Mouse (Mus musculus) adrenal gland, adult (tissue): ENCODE results near the gene Poc1b.

Experiments
- DNase-seq, 2 experiments: peaks; one replicate each; pipeline ENCODE4 v3.0.0; 2022 to 2023; ENCODE audit warnings: low spot score in 1 of 2; ENCODE audit not compliant: inconsistent age in 2 of 2

Poc1b gene

GRCm38 (mm10) chr10:99222726-99223125 is 115.9 kb downstream of the Poc1b start:
- no peak for DNase-seq

DNA sequence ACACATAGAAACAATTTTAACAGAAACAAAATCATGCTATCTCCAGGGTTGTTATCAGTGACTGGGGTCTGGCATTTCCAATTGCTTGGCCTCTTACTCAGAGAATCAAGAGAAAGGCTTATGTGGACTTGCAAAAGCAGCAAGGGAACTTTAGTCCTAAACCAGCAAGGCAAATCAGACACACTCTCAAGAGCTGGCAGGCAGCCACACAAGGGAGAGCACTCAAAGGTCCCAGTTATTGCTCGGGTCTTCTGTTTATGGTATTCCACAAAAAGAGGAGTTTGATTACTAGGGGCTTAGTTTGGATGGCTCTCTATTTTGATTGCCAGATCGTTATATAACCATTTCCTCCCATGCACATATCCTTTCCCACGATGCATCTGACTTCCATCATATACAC is 117.4 kb downstream of the Poc1b start:
- DNase-seq = no peak

- peak in 1 of 2 experiments; percentile 64 for DNase-seq
Observed at GRCm38 (mm10) chr10:99226782-99227181, 119.9 kb downstream of the Poc1b start.

DNA sequence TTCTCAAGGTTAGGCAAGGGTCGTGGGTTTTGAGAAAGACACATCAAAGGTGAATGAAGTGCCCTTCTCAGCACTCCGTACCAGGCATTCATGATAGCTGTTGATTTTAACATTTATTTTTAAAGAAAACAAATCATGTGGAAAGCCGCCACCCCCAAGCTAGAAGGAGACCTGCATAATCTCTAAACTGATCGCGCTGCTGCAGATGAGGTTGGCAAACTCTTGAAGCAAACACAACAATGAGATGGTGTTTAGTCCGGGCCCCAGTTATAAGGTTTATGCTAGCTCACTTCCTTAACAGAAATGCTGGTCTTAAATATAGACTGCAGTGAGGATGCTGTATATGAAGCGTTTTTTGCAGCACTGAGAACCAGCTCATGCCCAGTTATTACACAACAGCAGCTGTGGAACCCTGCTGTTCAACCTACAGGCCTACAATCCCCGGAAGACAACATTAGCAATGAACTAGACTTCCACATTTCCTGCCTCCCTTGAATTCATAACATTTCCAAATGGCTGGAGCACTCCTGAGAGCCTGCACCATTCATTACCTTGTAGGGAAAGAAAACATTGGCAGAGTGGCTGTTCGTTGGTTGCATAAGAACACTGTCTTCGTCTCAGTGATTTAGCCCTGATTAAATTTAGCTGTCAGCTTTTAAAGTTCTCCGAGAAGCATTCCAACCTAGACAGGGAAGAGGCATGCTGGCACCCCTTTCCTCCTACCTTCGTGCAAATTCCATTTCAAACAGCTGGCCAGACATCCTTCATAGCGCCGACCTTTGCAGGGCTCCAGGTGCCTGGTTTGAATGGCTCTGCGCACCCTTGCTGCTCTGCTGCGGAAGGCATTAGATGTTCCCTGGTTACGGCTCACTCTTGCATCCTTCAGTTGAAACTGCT is 121.4 kb downstream of the Poc1b start:
- DNase-seq = peak in 1 of 2 experiments; percentile 54

DNA sequence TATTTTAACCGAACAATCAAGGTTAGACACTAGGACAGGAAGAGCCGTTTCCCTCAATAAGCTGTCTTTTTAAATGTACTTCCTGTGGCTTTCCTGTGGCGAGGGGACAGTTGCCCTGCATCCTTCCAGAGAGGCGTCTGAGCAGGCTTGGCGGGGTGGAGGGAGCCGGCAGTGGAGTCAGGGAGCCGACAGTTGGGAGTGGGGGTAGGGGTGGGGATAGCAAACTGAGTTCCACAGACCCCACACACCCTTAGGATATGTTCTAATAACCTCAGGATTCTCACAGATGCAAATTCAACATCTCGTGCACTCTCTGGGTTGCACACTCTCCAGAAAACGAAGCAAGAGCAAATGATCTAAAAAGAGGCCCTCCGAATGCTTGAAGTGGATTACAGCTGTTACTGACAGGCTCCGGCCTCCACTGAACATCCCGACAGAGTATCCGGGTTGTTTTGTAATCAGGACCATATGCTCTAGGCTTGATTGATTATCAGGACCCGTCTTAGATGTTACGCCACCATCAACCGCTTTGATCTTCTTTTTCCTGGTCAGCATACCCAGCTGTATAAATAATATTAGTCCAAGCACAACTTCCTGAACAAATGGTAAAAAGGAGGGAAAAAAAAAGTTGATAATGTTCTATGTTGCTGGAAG is 122.3 kb downstream of the Poc1b start:
- peak; percentile 24 to 61 for DNase-seq

DNA sequence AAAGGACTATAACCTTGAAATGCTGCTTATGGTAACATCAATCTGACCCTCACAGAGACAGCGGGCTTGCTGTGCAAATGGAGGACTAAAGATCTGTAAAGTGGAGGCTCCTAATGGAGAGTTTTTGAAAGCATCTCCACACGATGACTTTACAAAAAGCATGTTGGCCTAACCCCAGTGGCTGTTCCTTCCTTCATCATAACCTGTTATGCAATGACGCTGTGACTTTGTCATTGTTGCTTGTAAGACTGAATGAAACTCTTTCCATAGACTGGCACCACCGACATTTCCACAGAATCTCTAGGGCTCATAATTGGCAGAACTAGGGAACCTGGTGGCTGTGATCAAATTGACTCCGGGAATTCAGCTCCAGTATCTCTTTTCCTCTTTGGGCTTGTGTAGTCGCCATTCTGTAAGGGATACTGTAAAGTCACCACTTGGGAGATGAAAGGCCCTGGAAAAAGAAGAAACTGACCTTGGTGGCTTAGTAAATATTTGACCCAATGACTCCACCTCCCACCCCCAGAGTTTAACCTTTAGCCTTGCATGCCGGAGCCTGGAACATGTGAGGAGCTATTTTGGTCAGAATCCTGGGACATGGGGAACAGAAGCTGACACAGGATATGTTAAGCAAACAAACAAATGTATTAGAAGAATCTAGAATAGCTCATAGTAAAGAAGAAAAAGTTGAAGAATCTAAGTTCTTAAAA is 125.8 kb downstream of the Poc1b start:
- peak; percentile 34 to 73 for DNase-seq

DNA sequence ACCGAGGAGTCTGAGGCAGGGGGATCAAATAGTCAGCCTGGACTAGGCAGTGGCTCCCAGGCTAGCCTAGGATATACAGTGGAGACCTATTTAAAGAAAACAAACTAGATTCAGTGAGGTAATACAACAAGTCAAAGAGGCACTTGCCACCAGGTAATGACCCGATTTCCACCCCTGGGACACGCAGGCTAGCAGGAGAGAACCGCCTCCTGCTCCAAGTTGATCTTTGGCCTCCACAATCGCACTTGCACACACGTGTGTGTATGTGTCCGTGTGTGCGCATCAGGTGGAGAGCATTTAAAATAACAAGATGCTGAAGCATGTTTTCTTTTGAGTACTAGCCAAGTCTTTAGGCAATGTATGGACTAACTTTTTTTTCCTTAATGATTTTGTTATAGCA is 127.5 kb downstream of the Poc1b start:
- no peak for DNase-seq

- no peak for DNase-seq
Observed at GRCm38 (mm10) chr10:99235081-99235480, 128.2 kb downstream of the Poc1b start.

- DNase-seq = peak in 1 of 2 experiments; percentile 19
Observed at GRCm38 (mm10) chr10:99237205-99237832, 130.5 kb downstream of the Poc1b start.

- no peak for DNase-seq
Observed at GRCm38 (mm10) chr10:99238537-99238936, 131.7 kb downstream of the Poc1b start.

DNA sequence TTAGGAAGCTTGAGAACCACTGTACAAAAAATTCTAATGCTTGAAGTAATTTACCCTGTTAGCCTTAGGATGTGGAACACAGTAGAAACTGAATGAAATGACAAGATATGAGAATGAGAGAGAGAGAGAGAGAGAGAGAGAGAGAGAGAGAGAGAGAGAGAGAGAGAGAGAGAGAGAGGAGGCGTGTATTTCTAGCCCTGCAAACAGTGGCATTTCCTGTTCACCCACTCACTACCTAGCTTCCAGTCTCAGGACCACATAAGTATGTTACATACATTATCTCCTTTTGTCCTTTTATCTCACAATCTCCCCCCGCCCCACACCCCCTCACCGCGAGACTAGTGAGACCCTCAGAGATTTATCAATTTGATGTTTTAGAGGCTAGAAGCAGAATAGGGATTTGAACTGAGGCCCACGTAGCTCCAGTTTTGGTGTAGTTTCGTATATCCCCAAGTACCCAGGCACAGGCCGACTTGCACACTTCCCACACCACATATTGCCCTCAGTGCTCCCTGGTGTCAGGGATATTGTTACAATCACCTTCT is 134.5 kb downstream of the Poc1b start:
- DNase-seq = no peak

GRCm38 (mm10) chr10:99241829-99242711 is 135.2 kb downstream of the Poc1b start:
- peak; percentile 39 to 68 for DNase-seq

DNA sequence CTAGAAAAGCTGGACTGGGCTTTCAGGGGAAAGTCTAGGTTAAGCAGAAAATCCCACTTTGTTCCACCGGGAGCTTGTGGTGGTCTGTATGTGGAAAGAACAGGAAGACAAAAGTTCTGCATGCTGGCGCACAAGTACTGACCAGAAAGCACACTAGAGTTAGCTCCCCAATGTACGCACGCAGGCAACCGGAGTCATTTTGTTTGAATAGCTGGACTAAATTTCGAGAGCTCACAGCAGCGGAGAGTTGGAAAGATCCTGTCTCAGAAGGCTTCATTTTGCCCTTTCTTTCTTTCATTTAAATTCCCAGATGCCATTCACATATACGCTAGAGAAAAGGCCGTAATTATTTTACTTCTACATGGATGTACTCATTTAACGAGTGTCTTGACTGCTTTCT is 135.9 kb downstream of the Poc1b start:
- DNase-seq = no peak

GRCm38 (mm10) chr10:99243907-99244489 is 137.2 kb downstream of the Poc1b start:
- DNase-seq = no peak

DNA sequence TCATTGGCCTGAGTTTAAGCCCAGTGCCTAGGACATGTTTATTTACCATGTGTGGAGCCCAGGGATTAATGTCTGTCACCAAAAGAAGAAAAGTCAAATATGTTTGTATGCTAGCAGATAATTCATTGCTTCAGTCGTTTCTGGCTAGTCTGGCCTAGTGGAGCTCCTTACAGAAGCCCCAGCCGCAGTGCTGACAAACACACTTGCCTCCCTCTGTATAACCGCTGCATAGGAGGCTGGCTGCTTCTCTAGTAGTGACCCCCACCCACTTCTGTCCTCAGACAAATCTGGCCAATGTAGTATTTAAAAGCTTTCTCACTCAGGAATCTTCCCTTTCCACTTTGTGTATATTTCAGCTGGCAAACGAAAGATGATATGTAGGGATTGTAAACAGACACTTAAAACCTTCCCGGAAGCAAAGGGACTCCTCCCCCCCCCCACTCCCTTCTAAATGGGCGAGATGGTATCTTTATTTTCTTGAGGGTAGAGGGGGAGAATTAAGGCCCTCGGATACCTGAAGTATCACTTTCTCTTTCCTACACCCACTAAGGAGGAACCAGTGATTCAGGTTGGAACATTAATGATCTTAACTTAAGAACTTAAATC is 137.9 kb downstream of the Poc1b start:
- no peak for DNase-seq

GRCm38 (mm10) chr10:99246797-99247508 is 140.1 kb downstream of the Poc1b start:
- DNase-seq = no peak
